Mouse (Mus musculus): ENCODE data around the gene Pilra.
A peak's percentile ranks its signal among the peaks of the same experiment; 100 is the strongest.

Gene Pilra

GRCm38 (mm10) chr5:137778635-137779034, 57.4 kb downstream of the Pilra start, which contains the start of gene Ppp1r35:
Gene Ppp1r35 (plus strand): TSS chr5:137778849.
- DNase-seq, result peak; percentile 98

GRCm38 (mm10) chr5:137777267-137777845, 58.7 kb downstream of the Pilra start:
- DNase-seq, result no peak

- peak; percentile 48 for DNase-seq
Observed at GRCm38 (mm10) chr5:137776408-137776918, 59.6 kb downstream of the Pilra start.

GRCm38 (mm10) chr5:137775587-137776290, 60.3 kb downstream of the Pilra start:
- no peak for DNase-seq

- DNase-seq, result no peak
Observed at GRCm38 (mm10) chr5:137772755-137773154, 63.3 kb downstream of the Pilra start.

All from lung, postnatal 36 days (tissue).